Mouse (Mus musculus) neural tube, embryonic 15.5 days (tissue): ENCODE results near the gene Cmas. TPM values are rescaled to one million over a fixed set of nuclear protein-coding genes. Genes with fewer than 3 reads are reported as not detected.

ENCODE experiments used
- ATAC-seq: fragments of 200-750 bp; cut with Nextera tagmentation; 2 replicates; pipeline ENCODE4 v1.8.0; 2017; ENCODE audit warnings: mild to moderate bottlenecking, moderate TSS enrichment, moderate library complexity; ENCODE audit not compliant: low FRiP score
- H3K27ac ChIP-seq: fragments of 300-500 bp; sonication (generic); replicated peaks from 2 replicates; pipeline ENCODE4 v1.5.1; 2015; ENCODE audit warnings: mild to moderate bottlenecking, inconsistent platforms
- H3K27me3 ChIP-seq: fragments of 300-500 bp; sonication (generic); replicated peaks from 2 replicates; pipeline ENCODE4 v1.6.1; 2015; ENCODE audit warnings: inconsistent platforms
- H3K36me3 ChIP-seq: fragments of 300-500 bp; sonication (generic); 2 replicates; pipeline ENCODE4 v1.6.1; 2015; ENCODE audit warnings: inconsistent platforms
- H3K4me1 ChIP-seq: fragments of 300-500 bp; sonication (generic); 2 replicates; pipeline ENCODE4 v1.6.1; 2015; ENCODE audit warnings: inconsistent platforms
- H3K4me2 ChIP-seq: fragments of 300-500 bp; sonication (generic); 2 replicates; pipeline ENCODE4 v1.6.1; 2015; ENCODE audit warnings: inconsistent platforms, mild to moderate bottlenecking, moderate library complexity
- H3K4me3 ChIP-seq: fragments of 300-500 bp; sonication (generic); replicated peaks from 2 replicates; pipeline ENCODE4 v1.5.1; 2015; ENCODE audit warnings: mild to moderate bottlenecking, inconsistent platforms
- H3K9ac ChIP-seq: fragments of 300-500 bp; sonication (generic); replicated peaks from 2 replicates; pipeline ENCODE4 v1.6.1; 2015; ENCODE audit warnings: mild to moderate bottlenecking, inconsistent platforms
- H3K9me3 ChIP-seq: fragments of 300-500 bp; sonication (generic); replicated peaks from 2 replicates; pipeline ENCODE4 v1.6.1; 2016; ENCODE audit warnings: inconsistent platforms
- WGBS: fragments of 180-500 bp; shearing (Covaris S2); methylation state at CpG from one replicate; pipeline ENCODE4 v1.1.7; 2015; ENCODE audit warnings: mixed read lengths; 5-methylcytosine and 5-hydroxymethylcytosine counted together
- polyA plus RNA-seq: library from polyadenylated mRNA; unstranded; fragments of >200 nt; fragmentation: Nextera tagmentation; extraction: Ambion mirVana; gene quantifications from 2 replicates; pipeline ENCODE4 v1.2.1, GENCODE M21; 2015

The Cmas gene
- polyA plus RNA-seq, 1 experiment from 2014 or later: 177 TPM

- H3K4me1 ChIP-seq: peaks cover 8% of the 10 kb centered on the region
- H3K9ac ChIP-seq: no peak overlapping the region
- H3K9me3 ChIP-seq: no peaks in the 10 kb centered on the region
- no peaks in the 10 kb centered on the region for H3K36me3 ChIP-seq
- no peaks in the 10 kb centered on the region for H3K27me3 ChIP-seq
- 0 out of 2 replicates have a peak overlapping the region, but pooled peaks have one; percentile 2 for H3K27ac ChIP-seq
- peak overlapping the region; percentile 40; the same call in 1 of the 2 replicates for H3K4me3 ChIP-seq
- 63% methylated on average over 10 of the region's 10 CpGs for WGBS
- no peak; the same call in 1 of the 2 replicates for ATAC-seq
- peak overlapping the region; percentile 57 for H3K4me2 ChIP-seq
These were observed 57.5 kb downstream of the Cmas start for GRCm38 (mm10) chr6:142814011-142814410.

- Histone ChIP-seq H3K4me3 (peak overlapping the region; percentile 40), H3K27ac (0 out of 2 replicates have a peak overlapping the region, but pooled peaks have one; percentile 2)
- WGBS: 3% methylated on average over 15 of the region's 15 CpGs
These were observed 58.0 kb downstream of the Cmas start for GRCm38 (mm10) chr6:142814495-142814921.

GRCm38 (mm10) chr6:142815513-142815912 lies 59.0 kb downstream of the Cmas start:
- Histone ChIP-seq H3K27ac (no peak overlapping the region), H3K4me1 (peaks cover 8% of the 10 kb centered on the region), H3K4me3 (no peak overlapping the region), H3K9me3 (no peaks in the 10 kb centered on the region), H3K9ac (no peak overlapping the region), H3K27me3 (no peaks in the 10 kb centered on the region), H3K4me2 (no peak overlapping the region), H3K36me3 (no peaks in the 10 kb centered on the region)
- ATAC-seq: no peak
- 66% methylated on average over 3 of the region's 3 CpGs for WGBS

More at GRCm38 (mm10) chr6:142814495-142814921, 58.0 kb downstream of the Cmas start:
- Histone ChIP-seq H3K4me1 (peaks cover 8% of the 10 kb centered on the region), H3K27me3 (no peaks in the 10 kb centered on the region), H3K36me3 (no peaks in the 10 kb centered on the region), H3K9ac (0 out of 2 replicates have a peak overlapping the region, but pooled peaks have one; percentile 40), H3K9me3 (no peaks in the 10 kb centered on the region), H3K4me2 (peak overlapping the region; percentile 57)
- ATAC-seq: peak; percentile 60; the same call in 1 of the 2 replicates

- no peak overlapping the region for H3K9ac ChIP-seq
- no peak for ATAC-seq
- H3K27ac ChIP-seq: no peak overlapping the region
- H3K27me3 ChIP-seq: no peaks in the 10 kb centered on the region
- 98% methylated on average over 10 of the region's 10 CpGs for WGBS
- no peak overlapping the region for H3K4me2 ChIP-seq
- H3K4me3 ChIP-seq: no peak overlapping the region
- no peaks in the 10 kb centered on the region for H3K9me3 ChIP-seq
- H3K36me3 ChIP-seq: no peaks in the 10 kb centered on the region
- peaks cover 8% of the 10 kb centered on the region for H3K4me1 ChIP-seq
These were observed 61.8 kb downstream of the Cmas start for GRCm38 (mm10) chr6:142818306-142818705.

GRCm38 (mm10) chr6:142823008-142823787 lies 66.7 kb downstream of the Cmas start:
- H3K36me3 ChIP-seq: peaks cover 10% of the 10 kb centered on the region; the same call in 1 of the 2 replicates
- H3K27me3 ChIP-seq: no peaks in the 10 kb centered on the region
- no peak overlapping the region for H3K9ac ChIP-seq
- no peaks in the 10 kb centered on the region for H3K9me3 ChIP-seq
- H3K4me3 ChIP-seq: no peak overlapping the region
- 51% methylated on average over 5 of the region's 5 CpGs for WGBS
- ATAC-seq: no peak; the same call in 1 of the 2 replicates
- H3K4me2 ChIP-seq: no peak overlapping the region
- H3K4me1 ChIP-seq: no peaks in the 10 kb centered on the region
- no peak overlapping the region for H3K27ac ChIP-seq

Other genes with a start within 250 kb of the Cmas start
- 526 and 576 TPM in 2 replicates for gene Ldhb, start 248.7 kb upstream of the Cmas start, polyA plus RNA-seq
- gene Kcnj8, start 185.1 kb upstream of the Cmas start, polyA plus RNA-seq: 13.6 and 19.7 TPM in 2 replicates
- 2.9 and 4.6 TPM in 2 replicates for gene Abcc9, start 54.4 kb upstream of the Cmas start, polyA plus RNA-seq
- 0.08 and 0.12 TPM in 2 replicates for gene Sult6b2, start 47.8 kb downstream of the Cmas start, polyA plus RNA-seq
- gene St8sia1, start 207.8 kb downstream of the Cmas start, polyA plus RNA-seq: 6.6 and 8.6 TPM in 2 replicates